In the genomic region with DNA sequence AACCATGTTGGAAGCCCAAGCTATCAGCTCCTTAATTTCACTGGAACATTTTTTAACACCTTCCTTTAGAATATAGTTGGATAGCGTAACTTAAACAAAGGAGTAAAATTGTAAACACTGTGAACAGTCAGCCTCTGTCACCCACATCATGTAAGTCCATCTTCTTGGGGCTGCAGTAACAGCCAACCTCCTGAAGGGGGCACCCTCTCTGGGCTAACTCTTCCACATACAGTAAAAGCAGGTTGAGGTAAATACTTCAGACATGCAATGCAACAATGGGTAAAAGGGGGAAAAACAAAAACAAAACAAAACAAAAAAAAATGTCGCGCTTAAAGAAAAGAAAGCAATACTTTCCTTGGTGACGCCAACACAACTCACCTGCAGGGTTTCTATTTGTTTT, we compare ENCODE assay signal across 11 mouse cellular contexts.
DNase-seq lines count a peak whose midpoint lies in the region; ATAC-seq and TF ChIP-seq lines count a peak whose summit lies in the region.
"Had no signal": no experiment of that assay in that cellular context is flagged by ENCODE, and none has a peak within 500 bp of the region (broad histone marks: within the 10 kb centered on the region; RNA-seq: fewer than 3 reads in every experiment).

No protein-coding gene starts in this region.

- H3K27me3 ChIP-seq in forebrain, embryonic 14.5 days (replicated peaks; ENCODE audit: control insufficient read depth, insufficient read depth, low read length): no peaks in the 10 kb centered on the region
- H3K27me3 ChIP-seq in forebrain, embryonic 15.5 days: no peaks in the 10 kb centered on the region
- H3K27me3 ChIP-seq in spleen, adult 2 months (ENCODE audit: control insufficient read depth, insufficient read depth, low read length): no peaks in the 10 kb centered on the region
- H3K27me3 ChIP-seq: megakaryocyte, embryonic 14.5 days; stomach, embryonic 15.5 days had no signal

- no peak for TF ChIP-seq POLR2A in spleen, adult 2 months (IDR thresholded peaks at IDR 0.05; ENCODE audit: low read depth, low read length)

- WGBS in forebrain, embryonic 14.5 days: 98% methylated on average over 4 of the region's 4 CpGs
- WGBS in forebrain, embryonic 15.5 days: 94% methylated on average over 4 of the region's 4 CpGs
- WGBS in spleen, adult 2 months: 96% methylated on average over 4 of the region's 4 CpGs

- no peak for ATAC-seq in forebrain, embryonic 14.5 days
- no peak for ATAC-seq in forebrain, embryonic 15.5 days (replicated peaks)

- no peaks in the 10 kb centered on the region for H3K4me1 ChIP-seq in forebrain, embryonic 14.5 days (ENCODE audit: control insufficient read depth, insufficient read depth, low read length)
- no peaks in the 10 kb centered on the region for H3K4me1 ChIP-seq in forebrain, embryonic 15.5 days
- no peaks in the 10 kb centered on the region for H3K4me1 ChIP-seq in spleen, adult 2 months (ENCODE audit: control insufficient read depth, insufficient read depth, insufficient read length)
- H3K4me1 ChIP-seq: megakaryocyte, embryonic 14.5 days; stomach, embryonic 15.5 days had no signal

- H3K9ac ChIP-seq in forebrain, embryonic 14.5 days (ENCODE audit: low read length): no peak overlapping the region
- H3K9ac ChIP-seq in forebrain, embryonic 15.5 days (replicated peaks): no peak overlapping the region
- H3K9ac ChIP-seq: stomach, embryonic 15.5 days had no signal

- H3K4me2 ChIP-seq in forebrain, embryonic 14.5 days (ENCODE audit: low read length): no peak overlapping the region
- no peak overlapping the region for H3K4me2 ChIP-seq in forebrain, embryonic 15.5 days (replicated peaks)
- H3K4me2 ChIP-seq: stomach, embryonic 15.5 days had no signal

- peaks cover 34% of the 10 kb centered on the region; the same call in 1 of the 2 replicates for H3K36me3 ChIP-seq in forebrain, embryonic 14.5 days (ENCODE audit: control insufficient read depth, insufficient read depth, low read length)
- peaks cover 19% of the 10 kb centered on the region for H3K36me3 ChIP-seq in forebrain, embryonic 15.5 days
- H3K36me3 ChIP-seq in spleen, adult 2 months (ENCODE audit: control insufficient read depth, insufficient read depth, low read length): peaks cover 19% of the 10 kb centered on the region

- no peaks in the 10 kb centered on the region for H3K9me3 ChIP-seq in forebrain, embryonic 14.5 days (replicated peaks; ENCODE audit: control insufficient read depth, low read length)
- no peaks in the 10 kb centered on the region for H3K9me3 ChIP-seq in forebrain, embryonic 15.5 days
- H3K9me3 ChIP-seq: megakaryocyte, embryonic 14.5 days; stomach, embryonic 15.5 days had no signal

- H3K27ac ChIP-seq in forebrain, embryonic 14.5 days (ENCODE audit: low read depth, low read length): no peak overlapping the region
- H3K27ac ChIP-seq in forebrain, embryonic 15.5 days (replicated peaks): no peak overlapping the region
- H3K27ac ChIP-seq in spleen, adult 2 months (ENCODE audit: insufficient read depth, low read length): no peak overlapping the region
- H3K27ac ChIP-seq: stomach, embryonic 15.5 days had no signal

- no peak overlapping the region for H3K4me3 ChIP-seq in forebrain, embryonic 14.5 days (ENCODE audit: low read depth, low read length)
- H3K4me3 ChIP-seq in forebrain, embryonic 15.5 days: no peak overlapping the region
- no peak overlapping the region for H3K4me3 ChIP-seq in spleen, adult 2 months (ENCODE audit: extremely low read depth, insufficient read depth, insufficient read length)
- H3K4me3 ChIP-seq: megakaryocyte, embryonic 14.5 days; stomach, embryonic 15.5 days had no signal

- peak; percentile 48; the same call in 1 of the 2 replicates for TF ChIP-seq CTCF in spleen, adult 2 months (IDR thresholded peaks at IDR 0.05; ENCODE audit: extremely low read depth, insufficient read depth, insufficient read length, insufficient replicate concordance)

- DNase-seq in forebrain, embryonic 14.5 days (ENCODE audit: low spot score): peak; percentile 28
- DNase-seq in spleen, adult 2 months (ENCODE audit: low read depth in 1 of 2, low spot score in 2 of 2): peak in 1 of 2 experiments; percentile 19
- no peak for DNase-seq in spleen, adult 18-20 months
- peak; percentile 80 for DNase-seq in induced T-regulatory cell, adult 2 months (ENCODE audit: low read depth)
- DNase-seq in thymus, postnatal 36 days: peak; percentile 16 to 41
- DNase-seq in heart, adult 8-10 months (ENCODE audit: low spot score): no peak
- no peak for DNase-seq in gastrocnemius, postnatal 10 days
- DNase-seq: kidney, postnatal 14 days had no signal

Comparison
In these comparisons a context has a peak if more than half of its experiments do, and no peak if none do; other contexts are left out.
1. DNase-seq: peak in forebrain, embryonic 14.5 days (single experiment), induced T-regulatory cell, adult 2 months (single experiment) and thymus, postnatal 36 days (2 of 2); none in spleen, adult 18-20 months (0 of 2), heart, adult 8-10 months (single experiment) and gastrocnemius, postnatal 10 days (single experiment).